Mouse (Mus musculus) c-Kit-positive CD71-positive TER-119-negative erythroid progenitor cells, embryonic 14.5 days (primary cell): ENCODE data around the gene Cldnd2.
"Not testable (repeated sequence)": the region's sequence is repeated elsewhere in the genome, so short reads cannot be mapped to it uniquely, and the experiment has no call there.

Experiments used
- DNase-seq: peaks from one replicate; pipeline ENCODE4 v3.0.0-alpha.2; 2013; ENCODE audit warnings: low read depth

Cldnd2 gene

DNA sequence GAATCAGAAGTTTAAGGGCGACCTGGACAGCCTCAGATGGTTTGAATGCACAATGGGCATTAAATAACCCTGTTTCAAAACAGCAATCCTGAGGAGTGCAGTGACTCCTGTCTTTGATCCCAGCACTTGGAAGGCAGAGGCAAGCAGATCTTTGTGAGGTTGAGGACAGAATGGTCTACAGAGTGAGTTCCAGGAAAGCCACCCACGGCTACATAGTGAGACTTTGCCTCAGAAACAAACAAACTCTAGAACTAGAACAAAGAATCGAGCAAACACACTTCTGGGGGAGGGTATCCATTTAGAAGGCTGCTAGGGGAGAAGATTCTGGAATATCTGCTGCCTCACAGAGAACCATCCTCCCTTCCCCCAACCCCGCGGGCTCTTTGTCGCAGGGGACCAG, at the start of gene Cldnd2:
Cldnd2 (plus strand) TSS at position 301 of the 400 bp plus-strand sequence.
- DNase-seq, result no peak

DNA sequence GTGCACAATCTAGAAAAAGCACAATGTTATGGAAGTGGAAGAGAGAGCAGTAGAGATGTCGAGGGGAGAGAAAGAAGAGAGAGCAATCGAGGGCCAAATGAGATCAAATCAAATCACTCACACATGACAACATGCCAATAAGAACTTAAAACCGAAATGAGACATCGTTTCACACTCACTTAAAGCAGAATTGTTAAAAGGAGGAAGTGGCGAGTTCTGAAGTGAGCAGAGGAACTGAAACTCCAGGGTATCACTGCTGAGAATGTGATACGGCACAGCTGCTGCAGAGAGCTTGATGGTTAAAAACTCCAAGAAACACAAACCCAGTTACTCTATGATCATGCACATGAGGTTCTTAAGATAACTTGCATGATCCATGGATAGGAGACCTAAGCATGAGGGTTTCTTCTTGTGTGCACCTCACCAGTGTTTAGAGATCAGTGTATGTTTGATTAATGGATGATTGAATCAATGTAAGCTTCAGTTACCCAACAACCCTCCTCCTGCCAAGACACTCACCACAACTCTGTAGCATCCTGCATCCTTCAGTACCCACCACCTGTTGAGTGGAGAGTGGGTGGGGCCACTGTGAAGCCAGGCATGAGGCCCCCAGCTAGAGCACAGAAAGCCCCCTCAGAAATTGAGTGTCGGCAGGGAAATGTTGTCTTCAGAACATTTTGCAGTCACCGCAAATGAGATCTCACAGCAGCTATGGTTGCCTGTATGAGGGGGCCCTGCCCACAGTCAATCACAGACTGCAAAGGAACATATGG, 48.0 kb upstream of the Cldnd2 start:
- DNase-seq, result no peak

DNA sequence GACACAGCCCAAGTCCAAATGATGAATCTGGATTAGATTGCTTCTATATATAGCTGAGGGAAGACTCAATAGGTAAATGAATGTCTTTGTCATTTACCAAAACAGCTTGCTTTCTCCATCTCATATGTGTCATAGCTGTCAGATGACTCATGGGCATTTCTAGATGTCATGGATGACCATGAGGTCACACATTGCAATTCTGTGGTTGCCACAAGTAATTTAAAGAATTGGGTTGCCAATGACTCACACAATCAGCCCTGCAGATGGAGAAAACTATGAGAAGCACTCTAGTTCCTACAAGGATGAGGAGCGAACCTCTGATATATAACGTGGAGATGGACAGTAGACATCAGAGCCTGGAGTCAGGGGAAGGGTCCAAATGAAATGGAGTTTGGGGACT, 41.1 kb upstream of the Cldnd2 start:
- no peak for DNase-seq

DNA sequence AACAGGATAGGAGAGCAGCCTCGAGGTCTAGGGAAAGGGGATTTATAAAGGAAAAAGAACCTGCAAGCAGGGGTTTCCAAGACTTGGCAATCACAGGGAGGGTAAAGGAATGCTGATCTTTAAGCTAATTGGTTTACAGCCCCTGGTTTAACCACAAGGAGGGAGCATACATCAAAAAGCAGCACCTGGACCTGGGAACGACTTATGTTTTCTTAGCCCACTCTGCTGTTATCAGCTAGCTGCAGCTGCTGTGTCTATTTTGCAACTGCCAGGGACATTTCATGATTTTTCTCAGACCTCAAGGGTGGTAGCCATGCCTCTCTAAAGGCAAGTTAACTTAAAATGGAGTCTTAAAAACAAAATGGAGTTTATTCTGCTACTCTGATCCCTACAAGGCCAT, 37.9 kb upstream of the Cldnd2 start:
- no peak for DNase-seq

DNA sequence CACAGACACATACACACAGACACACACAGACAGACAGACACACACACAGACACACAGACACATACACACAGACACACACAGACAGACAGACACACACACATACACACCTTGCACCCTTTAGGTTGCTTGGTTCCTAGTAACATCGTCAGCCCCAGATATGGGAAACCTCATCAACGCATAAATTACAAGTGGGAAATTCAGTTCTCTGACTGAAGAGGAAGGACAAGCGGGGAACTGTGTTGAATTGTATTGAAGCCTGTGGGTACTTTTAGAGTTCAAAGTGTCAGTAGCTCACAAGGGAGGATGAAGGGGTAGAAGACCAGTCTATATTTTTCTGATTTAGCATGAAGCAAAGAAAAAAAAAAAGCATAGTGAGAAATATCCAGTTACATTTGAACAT, 33.0 kb upstream of the Cldnd2 start:
- no peak for DNase-seq

DNA sequence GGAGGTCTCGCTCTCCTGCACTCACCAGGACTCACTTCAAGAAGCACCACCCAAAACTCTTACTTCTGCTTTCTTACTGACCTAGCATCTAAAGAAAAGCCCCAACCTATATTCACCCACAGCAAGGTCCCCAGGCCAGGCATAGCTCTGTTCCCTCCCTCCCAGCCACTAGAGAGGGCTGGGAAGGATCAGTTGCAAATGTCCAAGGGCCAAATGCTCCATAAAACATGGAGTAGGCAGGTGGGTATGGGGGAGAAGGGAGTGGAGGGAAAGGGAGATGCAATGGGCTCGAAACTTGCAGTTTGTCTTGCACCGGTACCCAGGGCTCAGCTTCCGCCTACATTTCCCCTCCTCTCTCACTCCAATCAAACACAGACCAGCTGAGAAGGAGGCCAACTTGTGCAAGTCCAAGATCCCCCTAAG, 32.4 kb upstream of the Cldnd2 start, which contains the start of gene Siglecg:
Siglecg (plus strand) TSS at position 74 of the 423 bp plus-strand sequence.
- DNase-seq, result no peak

DNA sequence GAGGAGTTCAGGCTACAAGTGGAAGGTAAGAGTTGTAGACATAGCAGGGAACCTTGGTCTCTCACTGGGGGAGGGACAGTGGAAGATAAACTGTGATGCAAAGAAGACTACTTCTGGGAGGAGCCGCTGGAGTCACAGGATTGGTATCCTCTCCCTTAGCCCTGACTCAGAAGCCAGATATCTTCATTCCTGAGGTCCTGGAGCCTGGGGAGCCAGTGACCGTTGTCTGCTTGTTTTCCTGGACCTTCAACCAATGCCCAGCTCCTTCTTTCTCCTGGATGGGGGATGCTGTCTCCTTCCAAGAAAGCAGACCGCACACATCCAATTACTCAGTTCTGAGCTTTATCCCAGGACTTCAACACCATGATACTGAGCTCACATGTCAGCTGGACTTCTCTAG, 31.5 kb upstream of the Cldnd2 start:
- DNase-seq, result no peak

DNA sequence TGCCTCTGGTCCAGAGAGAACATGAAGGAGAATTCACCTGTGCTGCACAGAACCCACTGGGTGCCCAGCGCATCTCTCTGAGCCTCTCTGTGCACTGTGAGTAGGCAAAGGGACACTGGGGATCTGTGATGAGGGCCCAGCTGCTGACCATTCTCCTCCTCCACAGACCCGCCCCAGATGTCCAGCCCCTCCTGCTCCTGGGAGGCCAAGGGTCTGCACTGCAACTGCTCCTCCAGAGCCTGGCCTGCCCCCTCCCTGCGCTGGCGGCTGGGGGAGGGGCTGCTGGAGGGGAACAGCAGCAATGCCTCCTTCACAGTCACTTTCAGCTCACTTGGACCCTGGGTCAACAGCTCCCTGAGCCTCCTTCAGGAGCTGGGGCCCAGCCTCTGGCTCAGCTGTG, 28.9 kb upstream of the Cldnd2 start:
- DNase-seq, result not testable (repeated sequence)

DNA sequence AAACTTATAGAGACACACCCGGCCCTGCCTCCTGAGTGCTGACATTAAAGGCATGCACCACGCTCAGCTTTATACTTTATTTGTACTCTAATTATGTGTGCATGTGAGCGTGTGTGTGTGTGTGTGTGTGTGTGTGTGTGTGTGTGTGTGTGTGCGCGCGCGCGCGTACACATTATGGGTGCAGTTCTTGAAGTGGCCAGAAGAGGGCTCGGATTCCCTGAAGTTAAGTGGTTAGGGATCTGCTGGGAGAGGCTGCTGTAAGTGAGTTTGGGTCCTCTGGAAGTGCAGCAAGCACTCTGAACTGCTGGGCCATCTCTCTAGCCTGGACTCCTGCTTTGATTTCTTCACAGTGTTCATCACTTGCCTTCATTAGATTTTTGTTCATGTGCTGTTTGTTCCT, 23.3 kb upstream of the Cldnd2 start:
- DNase-seq, result no peak

DNA sequence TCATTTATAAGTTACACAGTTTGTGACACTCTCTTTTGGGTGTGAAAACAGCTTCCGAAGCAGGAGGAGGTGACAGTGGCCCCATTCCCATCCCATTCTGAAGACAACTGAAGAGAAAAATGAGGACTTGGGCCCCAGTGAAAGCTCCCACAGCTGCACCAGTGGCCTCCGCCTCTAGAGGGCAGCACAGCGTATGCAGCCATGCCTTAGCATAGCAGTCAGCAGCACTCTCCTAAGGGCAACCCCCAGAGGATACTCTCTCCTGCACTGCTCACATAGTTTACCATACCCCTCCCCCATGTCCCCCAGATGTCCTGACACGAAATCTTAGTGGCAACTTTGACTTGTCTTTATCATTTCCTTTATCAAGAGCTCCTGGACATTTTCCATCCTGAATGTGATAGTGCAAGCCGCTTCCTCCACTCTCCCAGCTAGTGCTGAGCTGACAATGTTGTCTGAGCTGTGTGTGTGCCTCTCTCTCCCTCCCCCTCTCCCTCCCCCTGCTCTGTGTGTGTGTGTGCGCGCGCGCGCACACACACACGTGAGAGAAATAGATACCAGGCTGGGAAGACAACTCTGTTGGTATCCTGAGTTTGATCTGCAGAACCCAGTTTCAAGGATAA, 17.5 kb upstream of the Cldnd2 start:
- DNase-seq, result peak; percentile 51

DNA sequence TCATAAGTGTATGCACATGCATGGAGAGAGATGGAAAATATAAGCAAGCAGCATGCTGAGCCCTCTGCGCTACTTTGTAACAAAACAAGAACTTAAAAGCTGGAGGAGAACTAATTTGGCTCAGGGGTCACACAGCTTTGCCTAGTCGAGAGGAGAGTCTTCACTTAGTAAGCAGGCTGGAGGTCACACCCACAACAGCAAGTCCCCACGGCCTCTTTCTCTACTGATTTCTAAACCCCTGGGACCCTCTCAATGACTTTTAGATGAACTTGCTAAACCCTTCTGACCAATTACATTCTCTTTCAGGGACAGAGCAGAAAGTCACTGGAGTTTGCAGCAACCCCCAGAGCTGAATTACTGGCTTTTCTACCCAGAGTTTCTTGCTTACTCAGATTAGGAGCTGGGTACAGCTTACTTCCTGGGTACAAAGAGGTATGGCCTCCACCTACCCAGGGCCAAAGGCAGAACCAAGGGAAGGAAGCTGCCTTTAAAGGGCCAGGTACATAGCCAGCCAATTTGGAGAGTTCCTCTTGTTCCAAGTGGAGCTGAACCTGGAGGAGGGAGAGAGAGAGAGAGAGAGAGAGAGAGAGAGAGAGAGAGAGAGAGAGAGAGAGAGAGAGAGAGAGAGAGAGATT, 16.5 kb upstream of the Cldnd2 start:
- no peak for DNase-seq

DNA sequence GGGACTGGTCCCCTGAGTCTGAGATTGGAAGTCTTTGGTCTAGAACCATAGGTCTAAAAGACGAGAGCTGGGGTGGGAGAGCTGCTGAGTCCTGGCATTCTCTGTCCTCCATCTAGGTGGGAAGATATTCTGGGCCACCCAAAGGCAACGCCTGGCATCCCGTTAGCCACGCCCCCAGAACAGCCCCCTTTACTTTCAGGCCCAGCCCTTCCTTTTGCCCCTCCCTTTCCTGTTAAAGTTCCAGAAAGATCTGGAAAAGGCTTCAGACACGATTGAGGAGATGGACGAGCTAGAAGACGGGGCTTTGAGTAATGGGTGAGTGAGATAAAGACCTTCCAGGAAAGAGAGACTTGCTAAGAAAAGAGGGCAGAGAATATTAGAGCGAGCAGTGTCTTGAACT, 13.2 kb upstream of the Cldnd2 start, which contains the start of gene Lim2:
Lim2 (plus strand) TSS at position 265 of the 400 bp plus-strand sequence.
- DNase-seq, result no peak

DNA sequence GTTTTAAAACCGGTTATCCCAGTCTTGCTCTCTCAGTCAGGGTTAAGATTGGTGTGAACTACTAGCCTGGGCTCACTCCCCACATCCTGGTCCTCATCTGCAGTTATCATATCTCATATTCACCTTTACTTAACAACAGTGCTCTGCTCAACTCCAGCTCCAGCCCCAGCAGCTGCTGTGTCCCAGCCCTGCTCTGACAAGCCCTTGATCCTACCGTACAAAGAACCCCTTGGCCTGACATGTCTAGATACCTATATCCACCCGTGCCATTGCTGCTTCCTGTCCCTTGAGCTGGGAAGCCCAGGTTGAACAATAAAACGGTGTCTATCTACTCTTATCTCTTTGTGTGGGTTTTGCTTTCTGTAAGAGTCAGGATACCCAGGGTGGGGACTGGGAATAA, 11.1 kb upstream of the Cldnd2 start:
- no peak for DNase-seq

DNA sequence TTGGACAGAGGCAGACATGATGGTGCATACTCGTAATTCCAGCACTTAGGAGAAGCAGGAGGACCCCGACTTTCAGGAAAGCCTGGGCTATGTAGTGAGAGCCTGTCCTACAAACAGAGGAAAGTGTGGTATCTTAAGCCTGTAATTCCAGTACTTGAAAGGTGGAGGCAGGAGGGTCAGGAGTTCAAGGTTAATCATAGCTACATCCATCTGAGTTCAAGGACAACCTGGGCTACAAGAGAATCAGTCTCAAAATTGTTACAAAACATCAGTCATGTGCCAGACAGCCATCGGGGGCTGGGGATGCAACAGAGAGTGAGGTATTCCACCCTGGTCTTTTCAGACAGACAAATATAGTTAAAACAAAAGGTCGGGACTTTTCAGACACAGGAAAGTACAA, 7.7 kb upstream of the Cldnd2 start:
- DNase-seq, result no peak

DNA sequence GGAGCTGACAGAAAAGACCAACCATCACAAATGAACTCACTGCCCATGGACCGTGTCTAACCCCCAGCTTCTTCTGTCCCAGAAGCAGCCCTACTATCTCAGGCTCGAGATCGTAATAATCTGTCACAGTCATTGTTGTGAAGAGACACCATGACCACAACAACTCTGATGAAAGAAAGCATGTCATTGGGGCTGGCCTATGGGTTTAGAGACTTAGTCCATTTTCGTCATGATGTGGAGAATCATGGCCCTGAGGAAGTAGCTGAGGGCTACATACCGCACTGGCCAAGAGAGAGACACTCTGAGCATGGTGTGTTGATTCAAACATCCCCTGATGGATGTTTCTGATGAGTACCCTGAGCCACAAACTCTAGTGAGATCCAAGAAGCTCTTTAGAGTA, 5.9 kb upstream of the Cldnd2 start:
- DNase-seq, result no peak

DNA sequence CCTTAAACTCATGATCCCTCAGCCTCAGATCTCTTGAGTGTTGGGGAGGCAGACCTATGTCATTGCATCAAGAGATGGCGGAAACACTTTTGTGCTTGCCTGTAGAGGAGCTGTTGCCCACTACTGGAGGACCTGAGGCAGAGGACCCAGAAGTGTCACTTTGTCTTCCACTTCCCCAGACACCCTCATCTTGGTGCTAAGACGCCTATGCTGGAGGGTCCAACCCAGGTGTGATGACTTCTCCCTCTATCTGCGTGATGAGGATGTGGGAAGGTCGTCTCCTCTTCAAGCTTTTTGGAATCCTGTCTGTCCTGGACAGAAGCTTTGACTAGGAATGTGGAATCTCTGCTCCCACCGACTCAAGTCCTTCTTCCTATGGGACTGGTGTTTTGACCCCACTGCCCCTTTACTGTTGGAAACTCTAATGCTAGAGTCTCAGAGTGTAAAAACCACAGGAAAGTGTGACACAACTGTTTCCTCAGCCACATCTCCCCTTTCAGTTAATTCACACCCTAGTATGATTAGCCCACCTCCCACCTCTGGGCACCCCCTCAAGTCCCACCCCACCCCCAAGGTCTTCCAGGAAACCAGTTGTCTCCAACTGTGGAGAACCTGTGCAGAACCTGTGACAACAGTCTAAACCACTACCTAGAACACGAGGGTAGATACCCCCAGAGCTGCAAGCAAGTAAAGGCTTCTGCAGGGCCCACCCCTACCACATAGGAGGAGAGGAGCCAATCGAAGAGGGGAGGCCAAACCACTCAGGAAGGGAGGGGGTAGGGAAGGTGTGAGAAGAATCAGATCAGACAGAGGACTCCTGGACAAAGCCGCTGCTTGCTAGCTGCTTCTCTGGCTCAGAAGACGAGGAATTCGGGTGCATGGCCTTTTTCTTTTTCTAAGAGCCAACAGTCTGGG, 4.0 kb upstream of the Cldnd2 start, which contains the start of gene Nkg7:
Nkg7 (plus strand) TSS at position 733 of the 915 bp plus-strand sequence.
- no peak for DNase-seq

DNA sequence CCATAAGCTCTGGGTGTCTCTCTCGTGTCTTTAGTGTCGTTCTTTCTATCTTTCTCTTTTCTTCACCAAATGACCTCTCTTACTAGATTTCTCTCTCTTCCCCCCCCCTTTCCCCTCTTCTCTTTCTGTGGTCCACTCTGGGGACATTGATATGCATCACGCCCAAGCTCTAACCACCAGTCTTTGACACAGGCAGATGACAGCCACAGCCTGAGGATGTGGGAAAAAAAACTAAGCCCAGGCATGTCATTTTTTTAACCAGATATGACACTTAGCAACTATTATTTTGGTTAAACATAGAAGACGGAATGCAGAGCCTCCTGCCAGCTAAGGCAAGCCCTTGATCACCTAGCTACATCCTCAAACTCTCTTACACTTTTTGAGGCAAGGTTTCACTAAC, 2.0 kb upstream of the Cldnd2 start:
- DNase-seq, result no peak

DNA sequence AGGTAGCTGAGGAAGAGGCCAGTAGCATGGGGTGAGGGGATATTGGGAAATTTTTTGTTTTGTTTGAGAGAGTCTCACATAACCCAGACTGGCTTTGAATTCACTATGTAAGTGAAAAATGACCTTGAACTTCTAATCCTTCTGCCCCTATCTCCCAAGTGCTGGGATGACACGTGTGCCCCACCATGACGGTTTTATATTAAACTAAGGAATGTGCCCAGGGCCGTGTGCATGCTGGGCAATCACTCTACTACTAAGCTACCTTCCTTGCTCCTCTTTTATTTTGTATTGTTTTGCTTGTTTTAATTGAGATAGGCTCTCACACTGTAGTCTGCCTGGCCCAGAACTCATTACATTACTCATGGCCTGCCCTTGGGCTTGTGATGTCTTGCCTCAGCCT, 489 bp downstream of the Cldnd2 start:
- DNase-seq, result no peak

DNA sequence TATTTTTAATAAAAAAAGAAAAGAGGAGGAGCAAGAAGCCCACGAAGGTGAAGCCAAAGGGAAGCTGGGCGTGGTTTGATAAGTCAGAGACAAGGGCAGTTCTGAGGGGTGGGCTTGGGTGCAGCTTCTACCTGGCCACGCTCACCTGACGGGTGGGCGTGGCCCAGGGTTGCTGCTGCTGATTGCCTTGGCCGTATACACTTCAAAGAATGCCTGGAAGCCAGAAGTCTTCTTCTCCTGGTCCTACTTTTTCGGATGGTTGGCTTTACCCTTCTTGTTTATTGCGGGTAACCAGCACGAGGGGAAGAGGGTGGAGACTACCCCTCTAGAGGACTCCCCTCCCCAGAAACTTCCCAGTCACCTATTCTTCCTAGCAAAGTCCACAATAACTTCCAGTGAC, 2.1 kb downstream of the Cldnd2 start:
- DNase-seq, result no peak

DNA sequence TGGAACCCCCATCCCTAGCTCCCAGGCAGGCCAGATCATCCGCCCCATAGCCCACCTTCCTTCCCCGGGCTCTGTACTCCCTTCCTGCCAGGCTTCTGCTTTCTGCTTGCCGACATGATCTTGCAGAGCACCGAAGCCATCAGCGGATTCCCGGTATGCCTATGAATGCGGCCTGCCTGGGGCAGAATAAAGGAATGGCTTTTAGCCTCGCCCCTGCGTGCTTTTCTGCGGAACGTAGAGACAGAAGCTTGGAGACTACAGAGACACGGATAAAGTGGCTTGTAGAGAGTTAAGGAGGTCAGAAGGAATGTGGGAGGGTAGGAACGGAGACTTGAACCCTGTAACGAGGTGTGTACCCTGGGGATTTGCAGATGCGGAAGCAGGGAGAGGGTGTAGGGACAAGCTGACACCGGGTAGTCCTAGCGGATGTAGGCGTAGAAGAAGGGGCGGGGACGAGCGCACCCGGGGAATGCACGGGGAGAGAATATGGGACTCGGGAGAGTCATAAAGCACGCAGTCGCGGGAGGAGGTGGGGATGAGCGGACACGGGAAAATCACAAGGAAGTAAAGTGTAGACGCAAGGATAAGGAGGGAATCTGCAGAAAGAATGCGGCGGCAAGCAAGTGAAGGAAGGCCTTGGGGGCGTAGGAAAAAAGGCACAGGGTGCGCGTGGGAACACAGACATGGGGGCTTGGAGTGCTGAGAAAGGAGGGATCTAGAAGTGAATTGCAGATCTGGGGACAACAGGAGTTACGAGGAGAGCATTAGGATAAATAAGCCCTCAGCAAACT, 2.7 kb downstream of the Cldnd2 start:
- DNase-seq, result peak; percentile 49

DNA sequence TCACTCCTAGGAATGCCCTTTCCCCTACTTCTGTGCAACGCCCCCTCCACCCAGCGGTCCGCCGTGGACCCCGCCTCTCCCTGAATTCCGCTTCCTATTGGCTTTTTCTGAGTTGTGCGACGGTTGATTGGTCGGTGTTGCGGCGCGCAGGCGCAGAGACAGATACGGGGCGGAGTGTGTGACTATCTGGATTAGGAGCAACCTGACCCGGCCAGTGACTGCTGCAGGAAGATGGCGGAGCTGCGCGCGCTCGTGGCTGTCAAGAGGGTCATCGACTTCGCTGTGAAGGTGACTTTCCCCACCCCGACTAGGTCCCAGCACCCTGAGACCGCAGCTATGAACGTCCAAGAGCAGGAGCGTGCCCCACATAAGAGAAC, 3.3 kb downstream of the Cldnd2 start, which contains the start of the genes Etfb and Gm45233:
Etfb (plus strand) TSS at position 167 of the 377 bp plus-strand sequence.
Gm45233 (plus strand) TSS at position 212 of the 377 bp plus-strand sequence.
- DNase-seq, result peak; percentile 90
